Mouse (Mus musculus): ENCODE data around the gene Plk5.

DNA sequence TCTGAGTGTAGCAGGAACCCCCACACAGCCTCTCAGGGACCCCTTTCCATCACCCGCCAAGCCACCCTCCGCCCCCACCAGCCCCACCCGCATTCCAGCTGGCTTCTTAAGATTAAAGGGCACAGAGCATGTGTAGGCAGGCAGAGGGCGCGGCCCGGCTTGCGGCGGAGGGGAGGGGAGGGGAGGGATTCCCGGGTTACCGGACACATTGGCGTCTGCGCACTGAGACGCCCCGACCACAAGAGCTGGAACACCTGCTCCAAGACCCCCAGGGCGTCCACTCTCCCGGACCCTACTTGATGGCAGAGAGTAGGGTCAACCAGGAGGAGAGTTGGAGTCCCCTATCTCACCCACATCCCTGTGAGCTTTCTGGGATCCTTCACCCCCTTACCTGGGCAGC, 11.1 kb upstream of the Plk5 start:
- TF ChIP-seq EP300 (IDR thresholded peaks at IDR 0.05; ENCODE audit: low read length) = no peak
- TF ChIP-seq BHLHE40 (IDR thresholded peaks at IDR 0.05; ENCODE audit: low read depth, low read length) = no peak
- TF ChIP-seq POLR2A (IDR thresholded peaks at IDR 0.05; ENCODE audit: low read depth, low read length) = no peak
- no peak for TF ChIP-seq CTCF (conservative IDR thresholded peaks at IDR 0.05 in 1 of 2, IDR thresholded peaks at IDR 0.05 in 1 of 2; ENCODE audit: low read depth in 2 of 2, low read length in 2 of 2)
- no peak for TF ChIP-seq CHD2 (IDR thresholded peaks at IDR 0.05; ENCODE audit: low read length)
- no peak for TF ChIP-seq JUN (IDR thresholded peaks at IDR 0.05; ENCODE audit: insufficient read depth, low read depth, low read length)
- no peak for TF ChIP-seq PAX5 (IDR thresholded peaks at IDR 0.05; ENCODE audit: low read length)
- no peak for TF ChIP-seq RCOR1 (conservative IDR thresholded peaks at IDR 0.05; ENCODE audit: low read depth, low read length)
- no peak for TF ChIP-seq HCFC1 (IDR thresholded peaks at IDR 0.05; ENCODE audit: low read depth, low read length)
- TF ChIP-seq ETS1 (conservative IDR thresholded peaks at IDR 0.05; ENCODE audit: low read depth, low read length) = no peak
- no peak for TF ChIP-seq ZNF384 (IDR thresholded peaks at IDR 0.05; ENCODE audit: low read depth, low read length)
- no peak for TF ChIP-seq RAD21 (IDR thresholded peaks at IDR 0.05; ENCODE audit: low read depth, low read length)
- no peak for TF ChIP-seq POLR2AphosphoS2 (IDR thresholded peaks at IDR 0.05; ENCODE audit: low read depth, low read length)
- TF ChIP-seq KAT2A (IDR thresholded peaks at IDR 0.05; ENCODE audit: insufficient replicate concordance, low read length) = no peak

Measured in CH12.LX (cell line).